Mouse (Mus musculus) stomach, postnatal 0 days (tissue): Measurements from ENCODE around the gene Scaf8.

Experiments
- CTCF ChIP-seq: IDR thresholded peaks from 2 replicates; pipeline ENCODE4 v1.5.1; 2016; ENCODE audit warnings: antibody characterized with exemption, low read depth, mild to moderate bottlenecking, moderate library complexity
- EP300 ChIP-seq: optimal IDR thresholded peaks from 2 replicates; pipeline ENCODE3; 2016; ENCODE audit warnings: antibody characterized with exemption

- TF ChIP-seq CTCF (no peak), EP300 (no peak)
Observed at GRCm38 (mm10) chr17:3214852-3215251, 100.1 kb downstream of the Scaf8 start.
